Mouse (Mus musculus): Measurements from ENCODE around the gene Tacc3.

- TF ChIP-seq TAL1 (IDR thresholded peaks at IDR 0.05; ENCODE audit: low read length), result no peak
- TF ChIP-seq GATA1 (IDR thresholded peaks at IDR 0.05; ENCODE audit: low read length), result no peak
Measured at GRCm38 (mm10) chr5:33623766-33624165, 34.2 kb upstream of the Tacc3 start.
